Mouse (Mus musculus) c-Kit-positive CD71-positive TER-119-negative erythroid progenitor cells, embryonic 14.5 days (primary cell): ENCODE results near the gene Nptxr.
A peak's percentile ranks its signal among the peaks of the same experiment; 100 is the strongest.

Experiments
- DNase-seq: peaks from one replicate; pipeline ENCODE4 v3.0.0-alpha.2; 2013; ENCODE audit warnings: low read depth

Nptxr gene

GRCm38 (mm10) chr15:79790905-79791304, 13.7 kb downstream of the Nptxr start:
- no peak for DNase-seq

GRCm38 (mm10) chr15:79790111-79790510, 14.5 kb downstream of the Nptxr start:
- DNase-seq: no peak

GRCm38 (mm10) chr15:79787815-79788214, 16.8 kb downstream of the Nptxr start:
- DNase-seq: no peak

GRCm38 (mm10) chr15:79785056-79785455, 19.5 kb downstream of the Nptxr start:
- DNase-seq: no peak

- no peak for DNase-seq
Measured at GRCm38 (mm10) chr15:79777749-79778148, 26.8 kb downstream of the Nptxr start, which contains the start of gene Dnal4. TSS of gene Dnal4 (minus strand) at chr15:79777849.

GRCm38 (mm10) chr15:79775662-79776061, 28.9 kb downstream of the Nptxr start:
- no peak for DNase-seq

- peak; percentile 95 for DNase-seq
Measured at GRCm38 (mm10) chr15:79774117-79775027, 30.2 kb downstream of the Nptxr start.

- no peak for DNase-seq
Measured at GRCm38 (mm10) chr15:79770629-79771240, 33.8 kb downstream of the Nptxr start.

GRCm38 (mm10) chr15:79768302-79768701, 36.3 kb downstream of the Nptxr start:
- no peak for DNase-seq

GRCm38 (mm10) chr15:79767327-79767961, 37.1 kb downstream of the Nptxr start:
- no peak for DNase-seq

- no peak for DNase-seq
Measured at GRCm38 (mm10) chr15:79766586-79767071, 37.9 kb downstream of the Nptxr start.

GRCm38 (mm10) chr15:79766168-79766567, 38.4 kb downstream of the Nptxr start:
- no peak for DNase-seq

- DNase-seq: no peak
Measured at GRCm38 (mm10) chr15:79765361-79765760, 39.2 kb downstream of the Nptxr start.

- DNase-seq: no peak
Measured at GRCm38 (mm10) chr15:79764539-79765267, 39.9 kb downstream of the Nptxr start.

- DNase-seq: no peak
Measured at GRCm38 (mm10) chr15:79763601-79764246, 40.8 kb downstream of the Nptxr start.

- DNase-seq: no peak
Measured at GRCm38 (mm10) chr15:79763001-79763400, 41.6 kb downstream of the Nptxr start.

GRCm38 (mm10) chr15:79760956-79761355, 43.6 kb downstream of the Nptxr start:
- DNase-seq: no peak

- DNase-seq: no peak
Measured at GRCm38 (mm10) chr15:79757118-79757517, 47.4 kb downstream of the Nptxr start.

- DNase-seq: no peak
Measured at GRCm38 (mm10) chr15:79755977-79756625, 48.5 kb downstream of the Nptxr start.

GRCm38 (mm10) chr15:79755176-79755575, 49.4 kb downstream of the Nptxr start:
- no peak for DNase-seq

- DNase-seq: no peak
Measured at GRCm38 (mm10) chr15:79753873-79754272, 50.7 kb downstream of the Nptxr start.
